Mouse (Mus musculus): ENCODE data around the gene D1Pas1.

Gene D1Pas1

GRCm38 (mm10) chr1:186986506-186986905 is 19.3 kb downstream of the D1Pas1 start:
- no peak for DNase-seq (ENCODE audit: low spot score in 2 of 2)

- no peak for DNase-seq (ENCODE audit: low spot score in 2 of 2)
Measured at GRCm38 (mm10) chr1:186988281-186988682, 21.1 kb downstream of the D1Pas1 start.

GRCm38 (mm10) chr1:186988822-186989221 is 21.6 kb downstream of the D1Pas1 start:
- no peak for DNase-seq (ENCODE audit: low spot score in 2 of 2)

- DNase-seq (ENCODE audit: low spot score in 2 of 2), result no peak
Measured at GRCm38 (mm10) chr1:186991473-186991872, 24.3 kb downstream of the D1Pas1 start.

- DNase-seq (ENCODE audit: low spot score in 2 of 2), result no peak
Measured at GRCm38 (mm10) chr1:186992113-186992512, 24.9 kb downstream of the D1Pas1 start.

GRCm38 (mm10) chr1:186997596-186998304 is 30.5 kb downstream of the D1Pas1 start:
- no peak for DNase-seq (ENCODE audit: low spot score in 2 of 2)

- DNase-seq (ENCODE audit: low spot score in 2 of 2), result no peak
Measured at GRCm38 (mm10) chr1:187003441-187003861, 36.2 kb downstream of the D1Pas1 start.

GRCm38 (mm10) chr1:187004306-187004705 is 37.1 kb downstream of the D1Pas1 start:
- DNase-seq (ENCODE audit: low spot score in 2 of 2), result no peak

- no peak for DNase-seq (ENCODE audit: low spot score in 2 of 2)
Measured at GRCm38 (mm10) chr1:187006227-187006925, 39.2 kb downstream of the D1Pas1 start.

GRCm38 (mm10) chr1:187008236-187008635 is 41.0 kb downstream of the D1Pas1 start:
- DNase-seq (ENCODE audit: low spot score in 2 of 2), result no peak

- no peak for DNase-seq (ENCODE audit: low spot score in 2 of 2)
Measured at GRCm38 (mm10) chr1:187010071-187010470, 42.9 kb downstream of the D1Pas1 start.

- DNase-seq (ENCODE audit: low spot score in 2 of 2), result no peak
Measured at GRCm38 (mm10) chr1:187011601-187012000, 44.4 kb downstream of the D1Pas1 start.

- no peak for DNase-seq (ENCODE audit: low spot score in 2 of 2)
Measured at GRCm38 (mm10) chr1:187014141-187014540, 46.9 kb downstream of the D1Pas1 start.

GRCm38 (mm10) chr1:187015673-187016072 is 48.5 kb downstream of the D1Pas1 start:
- DNase-seq (ENCODE audit: low spot score in 2 of 2), result no peak

- DNase-seq (ENCODE audit: low spot score in 2 of 2), result no peak
Measured at GRCm38 (mm10) chr1:187016116-187016515, 48.9 kb downstream of the D1Pas1 start.

GRCm38 (mm10) chr1:187020011-187020410 is 52.8 kb downstream of the D1Pas1 start:
- no peak for DNase-seq (ENCODE audit: low spot score in 2 of 2)

All from left cerebral cortex, adult 9 months (tissue).